Mouse (Mus musculus): ENCODE data around the gene Zscan22.

Zscan22 gene

DNA sequence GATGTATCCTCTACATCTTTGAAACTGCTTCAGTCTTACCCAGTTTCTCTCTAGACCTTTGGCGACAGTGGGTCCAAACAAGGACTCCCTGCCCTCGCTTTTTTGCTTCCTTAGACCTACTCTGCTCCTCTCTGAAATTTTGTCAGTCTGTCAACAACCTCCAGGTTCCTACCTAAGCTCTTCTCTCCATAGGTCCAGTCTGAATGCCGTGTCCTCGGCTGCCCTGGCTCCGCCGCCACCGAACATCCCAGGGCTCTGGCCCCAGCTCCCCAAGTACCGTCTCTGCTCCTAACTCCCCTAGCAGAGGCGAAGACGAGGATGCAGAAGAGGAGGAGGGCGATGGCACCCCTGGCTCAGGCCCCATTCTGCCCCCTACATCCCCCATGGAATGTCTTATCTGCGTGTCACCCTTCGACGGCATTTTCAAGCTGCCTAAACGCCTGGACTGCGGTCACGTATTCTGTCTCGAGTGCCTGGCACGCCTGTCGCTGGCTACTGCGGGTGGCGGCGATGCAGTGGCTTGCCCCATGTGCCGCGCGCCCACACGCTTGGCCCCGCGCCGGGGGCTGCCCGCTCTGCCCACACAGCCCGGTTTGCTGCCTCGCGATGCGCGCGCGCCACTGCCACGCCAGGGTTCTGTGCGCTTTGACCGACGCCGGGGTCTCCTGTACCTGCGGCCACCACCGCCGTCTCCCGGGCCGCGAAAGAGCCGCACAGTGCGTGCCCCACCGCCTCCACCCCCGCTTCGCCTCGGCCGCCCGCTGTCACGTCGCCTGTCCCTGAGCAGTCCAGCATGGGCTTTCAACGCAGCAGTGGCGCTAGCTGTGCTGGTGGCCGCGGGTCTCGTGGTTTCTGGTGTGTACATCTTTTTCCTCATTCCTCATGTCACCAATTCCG, 30.3 kb downstream of the Zscan22 start:
- no peak for DNase-seq (ENCODE audit: low read depth)

DNA sequence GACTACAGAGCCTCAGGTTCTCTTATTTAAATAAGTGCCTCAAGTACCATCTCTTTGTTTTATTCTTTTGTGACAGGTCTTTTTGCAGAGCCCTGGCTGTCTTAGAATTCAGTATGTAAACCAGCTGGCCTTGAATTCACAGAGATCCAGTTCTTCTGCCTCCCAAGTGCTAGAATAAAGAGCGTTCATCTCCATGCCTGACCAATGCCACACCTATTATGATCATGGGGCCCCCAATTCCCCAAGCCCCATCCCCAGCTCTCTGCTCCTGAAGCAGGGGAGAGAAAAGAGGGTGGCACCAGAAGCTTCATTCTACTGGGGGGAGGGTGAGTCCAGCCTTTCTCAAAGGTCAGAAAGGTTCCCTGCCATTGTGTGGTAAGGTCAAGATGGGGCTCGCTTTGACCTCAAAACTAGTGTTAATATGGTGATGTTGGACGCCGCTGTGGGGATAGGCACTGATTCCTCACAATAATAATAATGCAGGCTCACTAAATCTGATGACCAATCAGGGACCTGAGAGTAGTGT, 36.1 kb downstream of the Zscan22 start:
- DNase-seq (ENCODE audit: low read depth), result no peak

DNA sequence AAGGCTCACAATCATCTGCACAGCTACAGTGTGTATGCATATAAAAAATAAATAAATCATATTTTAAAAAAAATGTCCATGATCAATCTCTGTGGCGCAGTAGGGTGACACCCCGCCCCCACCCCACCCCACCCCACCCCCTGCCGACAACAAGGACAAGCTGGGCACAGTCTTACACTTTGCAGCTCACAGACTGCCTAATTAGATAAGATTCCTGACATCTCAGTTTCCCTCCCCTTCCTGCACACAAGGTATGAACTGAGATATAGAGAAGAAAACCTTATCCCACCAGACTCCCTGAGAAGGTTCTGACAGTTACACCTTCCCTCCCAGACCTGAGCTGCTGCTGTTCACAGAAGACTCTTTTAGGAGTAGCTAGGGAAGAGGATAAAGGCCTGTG, 37.2 kb downstream of the Zscan22 start:
- no peak for DNase-seq (ENCODE audit: low read depth)

DNA sequence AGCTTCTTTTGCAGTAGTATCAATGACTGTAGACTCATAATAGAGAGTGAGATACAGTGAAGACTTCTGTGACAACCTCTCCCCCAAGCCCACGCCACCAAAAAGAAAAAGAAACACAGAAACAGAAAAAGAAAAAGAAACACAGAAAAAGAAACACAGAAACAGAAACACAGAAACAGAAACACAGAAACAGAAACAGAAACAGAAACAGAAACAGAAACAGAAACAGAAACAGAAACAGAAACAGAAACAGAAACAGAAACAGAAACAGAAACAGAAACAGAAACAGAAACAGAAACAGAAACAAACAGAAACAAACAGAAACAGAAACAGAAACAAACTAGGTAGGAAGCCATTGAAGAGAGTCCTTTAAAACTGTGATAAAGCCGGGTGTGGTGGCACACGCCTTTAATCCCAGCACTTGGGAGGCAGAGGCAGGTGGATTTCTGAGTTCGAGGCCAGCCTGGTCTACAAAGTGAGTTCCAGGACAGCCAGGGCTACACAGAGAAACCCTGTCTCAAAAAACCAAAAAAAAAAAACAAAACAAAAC, 39.7 kb downstream of the Zscan22 start:
- DNase-seq (ENCODE audit: low read depth), result peak; percentile 56

DNA sequence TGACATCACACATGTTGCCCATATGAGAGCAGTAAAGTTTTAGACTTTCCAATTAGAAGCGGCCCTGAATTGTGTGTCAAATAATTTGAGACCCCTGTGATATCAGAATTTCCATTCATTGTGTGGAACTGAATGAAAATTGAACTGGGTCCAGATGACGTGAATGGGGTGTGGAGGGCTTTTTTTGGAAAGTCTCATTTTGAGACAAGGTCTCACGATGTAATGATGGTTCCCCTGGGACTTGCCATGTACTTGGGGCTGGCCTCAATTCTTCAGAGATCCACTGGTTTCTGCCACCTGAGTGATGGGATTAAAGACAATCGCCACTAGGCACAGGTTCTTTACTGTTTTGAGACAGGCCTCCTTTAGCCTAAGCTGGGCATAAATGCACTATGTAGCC, 43.0 kb downstream of the Zscan22 start:
- no peak for DNase-seq (ENCODE audit: low read depth)

DNA sequence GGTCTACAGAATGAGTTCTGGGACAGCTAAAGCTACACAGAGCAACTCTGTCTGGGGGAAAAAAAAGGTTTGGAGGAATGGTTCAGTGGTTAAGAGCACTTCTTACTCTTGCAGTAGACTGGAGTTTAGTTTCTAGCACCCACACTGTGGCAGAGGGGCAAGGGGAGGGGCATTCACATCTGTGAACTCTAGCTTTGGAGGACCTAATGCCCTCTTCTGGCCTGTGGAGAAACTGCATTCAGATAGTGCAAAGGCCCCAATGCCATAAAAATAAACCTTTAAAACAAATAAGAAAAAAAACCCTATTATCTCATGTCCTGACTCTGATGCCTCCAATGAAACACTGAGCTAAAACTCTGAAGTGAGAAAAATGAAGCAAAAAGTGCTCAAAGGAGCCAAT, 45.9 kb downstream of the Zscan22 start:
- peak; percentile 67 for DNase-seq (ENCODE audit: low read depth)

DNA sequence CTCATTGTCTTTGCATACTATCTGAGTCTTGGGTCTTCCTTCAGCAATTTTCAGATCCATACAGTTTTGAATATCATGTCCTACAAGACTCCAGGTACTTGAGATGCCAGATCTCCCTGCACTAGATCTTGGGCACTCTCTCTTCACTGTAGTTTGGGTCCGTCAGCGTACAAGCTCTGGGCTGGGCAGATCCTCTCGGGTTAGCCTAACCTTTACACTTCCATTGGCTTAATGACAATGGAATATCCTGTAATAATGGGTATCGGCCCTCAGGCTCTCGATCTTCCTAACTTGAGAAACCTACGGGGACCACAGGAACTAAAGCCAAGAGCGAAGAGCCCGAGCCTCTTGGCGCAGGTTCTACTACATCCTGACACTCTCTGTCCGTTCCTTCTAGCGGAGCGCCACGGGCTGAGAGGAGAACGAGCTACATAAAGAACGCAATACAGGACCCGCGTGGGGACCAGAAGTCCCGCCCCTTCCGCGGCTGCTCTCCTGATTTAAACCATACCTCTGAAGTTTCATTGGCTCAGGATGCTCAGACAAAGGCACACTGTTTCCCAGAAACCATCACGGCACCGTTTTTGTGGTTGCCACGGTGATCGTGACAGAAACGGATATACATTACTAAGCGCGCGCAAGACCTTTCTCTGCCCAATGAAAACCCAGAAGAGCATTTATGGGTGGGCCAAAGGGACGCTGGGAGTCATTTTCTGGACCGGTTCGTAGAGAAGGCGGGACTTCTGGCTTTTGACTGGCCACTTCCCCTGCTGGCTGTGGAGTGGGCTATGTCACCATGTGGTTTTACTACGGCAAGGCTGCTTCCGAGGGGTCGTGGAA, 51.6 kb downstream of the Zscan22 start:
- DNase-seq (ENCODE audit: low read depth), result peak; percentile 99

DNA sequence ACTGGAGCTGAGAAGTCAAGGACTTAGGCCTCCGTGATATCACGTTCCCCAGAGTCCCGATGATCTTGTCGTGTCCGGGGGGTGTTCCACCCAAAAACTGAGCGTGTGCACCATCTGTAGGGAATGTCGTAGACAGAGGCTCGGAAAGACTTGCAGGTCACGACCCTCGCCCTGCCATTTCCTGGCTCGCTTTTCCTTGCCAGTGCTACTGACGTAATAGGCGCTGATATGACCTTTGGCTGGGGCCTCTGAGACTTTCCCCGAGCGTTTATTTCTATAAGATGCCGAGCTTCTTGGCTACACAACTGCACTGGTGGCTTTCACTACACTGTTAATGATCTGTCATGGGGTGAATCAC, 52.2 kb downstream of the Zscan22 start:
- DNase-seq (ENCODE audit: low read depth), result no peak

DNA sequence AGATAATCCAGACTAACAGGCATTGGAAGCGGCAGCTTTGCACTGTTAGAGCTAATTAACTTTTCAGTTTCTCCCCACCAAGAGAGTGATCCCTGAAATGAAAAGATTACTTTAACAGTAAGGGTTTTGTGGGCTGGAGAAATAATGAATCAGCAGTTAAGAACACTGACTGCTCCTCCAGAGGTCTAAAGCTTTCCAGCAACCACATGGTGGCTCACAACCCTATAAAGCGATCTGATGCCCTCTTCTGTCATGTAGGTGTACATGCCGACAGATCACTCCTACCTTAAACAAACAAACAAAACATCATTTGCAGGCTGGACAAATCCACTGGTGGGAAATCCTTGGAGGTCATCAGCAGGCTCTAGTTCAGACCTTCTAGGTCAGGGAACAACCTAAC, 57.3 kb downstream of the Zscan22 start:
- peak; percentile 45 for DNase-seq (ENCODE audit: low read depth)

DNA sequence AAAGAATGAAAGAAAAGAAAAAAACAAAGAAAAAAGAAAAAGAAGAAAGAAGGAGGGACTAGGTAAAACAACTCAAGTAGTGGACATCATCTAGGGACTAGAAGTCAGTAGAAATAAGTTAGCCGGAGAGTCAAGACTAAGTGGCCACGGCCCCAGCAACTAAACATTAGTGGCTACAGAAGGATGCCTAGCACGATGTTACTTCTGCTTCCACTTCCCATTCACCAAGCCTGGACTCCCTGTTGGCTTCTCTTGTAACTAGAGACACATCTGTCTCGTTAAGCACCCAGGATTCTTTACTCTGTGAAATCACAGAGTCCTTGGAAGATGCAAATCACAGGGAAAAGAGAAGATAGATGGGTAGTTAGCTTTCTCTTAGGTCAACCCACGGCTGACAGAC, 59.9 kb downstream of the Zscan22 start:
- DNase-seq (ENCODE audit: low read depth), result no peak
